Mouse (Mus musculus) CH12.LX (cell line): Measurements from ENCODE around the gene Polr2i.

Experiments
- EP300 ChIP-seq: IDR thresholded peaks from 2 replicates; pipeline ENCODE4 v1.6.1; 2011; ENCODE audit warnings: low read length, improper control_type of control experiment
- NELFE ChIP-seq: IDR thresholded peaks from 2 replicates; pipeline ENCODE4 v1.6.1; 2011; ENCODE audit warnings: low read depth, low read length, improper control_type of control experiment
- TBP ChIP-seq: conservative IDR thresholded peaks from 2 replicates; pipeline ENCODE4 v1.6.1; 2011; ENCODE audit warnings: low read depth, low read length, improper control_type of control experiment
- ZMIZ1 ChIP-seq: IDR thresholded peaks from 2 replicates; pipeline ENCODE4 v1.6.1; 2012; ENCODE audit warnings: low read depth, mild to moderate bottlenecking, inconsistent platforms, low read length, improper control_type of control experiment

- no peak for TF ChIP-seq TBP
- no peak for TF ChIP-seq EP300
- TF ChIP-seq ZMIZ1: no peak
- no peak for TF ChIP-seq NELFE
Observed at GRCm38 (mm10) chr7:30234276-30234858, 2.6 kb downstream of the Polr2i start.
